In genomic region chr16:17625488-17626268, GRCm38 (mm10) we compare ENCODE assay signal across 9 mouse cellular contexts. TPM values are rescaled to one million over a fixed set of nuclear protein-coding genes. Genes with fewer than 3 reads are reported as not detected.
DNase-seq lines count a peak whose midpoint lies in the region; ATAC-seq and TF ChIP-seq lines count a peak whose summit lies in the region.
"Had no signal": no experiment of that assay in that cellular context is flagged by ENCODE, and none has a peak within 500 bp of the region (broad histone marks: within the 10 kb centered on the region; RNA-seq: fewer than 3 reads in every experiment).

No protein-coding gene starts in this region.

- H3K36me3 ChIP-seq in heart, embryonic 12.5 days = peaks cover 83% of the 10 kb centered on the region
- H3K36me3 ChIP-seq in intestine, postnatal 0 days (ENCODE audit: control insufficient read depth, insufficient read depth) = peaks cover 68% of the 10 kb centered on the region

- no peak overlapping the region for H3K4me2 ChIP-seq in heart, embryonic 12.5 days
- H3K4me2 ChIP-seq in intestine, postnatal 0 days (replicated peaks; ENCODE audit: low read depth) = no peak overlapping the region

- H3K4me1 ChIP-seq in heart, embryonic 12.5 days (replicated peaks) = 0 out of 2 replicates have a peak, but pooled peaks cover under 1% of the 10 kb centered on the region
- H3K4me1 ChIP-seq in intestine, postnatal 0 days (replicated peaks; ENCODE audit: control insufficient read depth, insufficient read depth, low read length) = no peaks in the 10 kb centered on the region

- WGBS in heart, embryonic 12.5 days = 66% methylated on average over 8 of the region's 8 CpGs
- WGBS in intestine, postnatal 0 days = 62% methylated on average over 8 of the region's 8 CpGs

- no peaks in the 10 kb centered on the region for H3K27me3 ChIP-seq in heart, embryonic 12.5 days (replicated peaks)
- no peaks in the 10 kb centered on the region for H3K27me3 ChIP-seq in intestine, postnatal 0 days (replicated peaks; ENCODE audit: control insufficient read depth, insufficient read depth, low read length)

- no peak overlapping the region for H3K4me3 ChIP-seq in heart, embryonic 12.5 days
- H3K4me3 ChIP-seq in intestine, postnatal 0 days (ENCODE audit: low read depth, low read length) = no peak overlapping the region

- 0 out of 2 replicates have a peak, but pooled peaks have one; percentile 33 for ATAC-seq in heart, embryonic 12.5 days (ENCODE audit: insufficient number of reproducible peaks, low FRiP score)
- no peak for ATAC-seq in intestine, postnatal 0 days

- H3K9ac ChIP-seq in heart, embryonic 12.5 days = no peak overlapping the region
- H3K9ac ChIP-seq in intestine, postnatal 0 days (ENCODE audit: low read depth, low read length) = no peak overlapping the region

- peak; percentile 81 for TF ChIP-seq CTCF in intestine, postnatal 0 days (IDR thresholded peaks at IDR 0.05; ENCODE audit: low read depth)

- no peak for DNase-seq in heart, postnatal 14 days
- DNase-seq in 416B (ENCODE audit: low read depth) (peak; percentile 63), R1 (ENCODE audit: low read depth, low spot score) (peak; percentile 52)
- no peak for DNase-seq in urinary bladder, postnatal 25 days (ENCODE audit: low spot score)
- no peak for DNase-seq in heart, adult 11 months
- DNase-seq in layer of hippocampus, postnatal 14 days (ENCODE audit: low spot score in 2 of 2) = no peak
- DNase-seq: adrenal gland, postnatal 14 days had no signal

- H3K9me3 ChIP-seq in heart, embryonic 12.5 days (replicated peaks) = no peaks in the 10 kb centered on the region
- H3K9me3 ChIP-seq in intestine, postnatal 0 days (ENCODE audit: control insufficient read depth) = no peaks in the 10 kb centered on the region

- intact Hi-C loops in heart, postnatal 14 days (cut with DNase I) = no loop called here

- H3K27ac ChIP-seq in heart, embryonic 12.5 days (ENCODE audit: poor library complexity, severe bottlenecking) = no peak overlapping the region
- no peak overlapping the region for H3K27ac ChIP-seq in intestine, postnatal 0 days (ENCODE audit: low read depth, low read length)

RNA-seq across cellular contexts. Expression of gene Smpd4, which starts 6.5 kb away (rescaled TPM):
- 30.3 and 31.4 TPM in 2 replicates for polyA plus RNA-seq in heart, embryonic 12.5 days (2016; fragmentation: Nextera tagmentation; extraction: Ambion mirVana)
- total RNA-seq in heart, postnatal 14 days (2021) = 10 to 100 TPM; 18.7 to 21.2 TPM
- polyA plus RNA-seq in intestine, postnatal 0 days (2015; fragmentation: Nextera tagmentation; extraction: Ambion mirVana) = 8.7 and 9.0 TPM in 2 replicates
- 10 to 100 TPM; 37.9 to 42.2 TPM for total RNA-seq in layer of hippocampus, postnatal 14 days (2021)

RNA-seq across cellular contexts. Expression of gene Ccdc74a, which starts 20.6 kb away (rescaled TPM):
- 4.4 and 5.5 TPM in 2 replicates for polyA plus RNA-seq in heart, embryonic 12.5 days (2016; fragmentation: Nextera tagmentation; extraction: Ambion mirVana)
- 1 to 10 TPM in 1 of 2 experiments, under 1 TPM in 1; 0.72 to 1.2 TPM for total RNA-seq in heart, postnatal 14 days (2021)
- polyA plus RNA-seq in intestine, postnatal 0 days (2015; fragmentation: Nextera tagmentation; extraction: Ambion mirVana) = 8.0 and 9.4 TPM in 2 replicates
- 10 to 100 TPM; 39.9 to 48.2 TPM for total RNA-seq in layer of hippocampus, postnatal 14 days (2021)

RNA-seq across cellular contexts. Expression of gene Slc7a4, which starts 42.7 kb away (rescaled TPM):
- 9.2 and 10.9 TPM in 2 replicates for polyA plus RNA-seq in heart, embryonic 12.5 days (2016; fragmentation: Nextera tagmentation; extraction: Ambion mirVana)
- total RNA-seq in heart, postnatal 14 days (2021) = 1 to 10 TPM; 1.6 to 1.8 TPM
- 28.3 and 31.0 TPM in 2 replicates for polyA plus RNA-seq in intestine, postnatal 0 days (2015; fragmentation: Nextera tagmentation; extraction: Ambion mirVana)
- 10 to 100 TPM; 86.2 to 94.9 TPM for total RNA-seq in layer of hippocampus, postnatal 14 days (2021)

Comparison
In these comparisons a context has a peak if more than half of its experiments do, and no peak if none do; other contexts are left out.
1. DNase-seq: peak in 416B (single experiment) and R1 (single experiment); none in heart, postnatal 14 days (0 of 2), urinary bladder, postnatal 25 days (single experiment), heart, adult 11 months (single experiment) and layer of hippocampus, postnatal 14 days (0 of 2).
2. RNA of gene Ccdc74a, which starts 20.6 kb away (total RNA-seq): 39.9 to 48.2 TPM in layer of hippocampus, postnatal 14 days; 0.72 to 1.2 TPM in heart, postnatal 14 days; every median in the first group is over 10 times any median in the second.
3. RNA of gene Slc7a4, which starts 42.7 kb away (total RNA-seq): 86.2 to 94.9 TPM in layer of hippocampus, postnatal 14 days; 1.6 to 1.8 TPM in heart, postnatal 14 days; every median in the first group is over 10 times any median in the second.